Mouse (Mus musculus) kidney, postnatal 36 days (tissue): ENCODE measurements around the gene Rbm25.

Experiments
- DNase-seq, 2 experiments: peaks; one replicate each; pipeline ENCODE4 v3.0.0; 2021 to 2022; ENCODE audit warnings: mixed read lengths in 2 of 2

The Rbm25 gene

DNA sequence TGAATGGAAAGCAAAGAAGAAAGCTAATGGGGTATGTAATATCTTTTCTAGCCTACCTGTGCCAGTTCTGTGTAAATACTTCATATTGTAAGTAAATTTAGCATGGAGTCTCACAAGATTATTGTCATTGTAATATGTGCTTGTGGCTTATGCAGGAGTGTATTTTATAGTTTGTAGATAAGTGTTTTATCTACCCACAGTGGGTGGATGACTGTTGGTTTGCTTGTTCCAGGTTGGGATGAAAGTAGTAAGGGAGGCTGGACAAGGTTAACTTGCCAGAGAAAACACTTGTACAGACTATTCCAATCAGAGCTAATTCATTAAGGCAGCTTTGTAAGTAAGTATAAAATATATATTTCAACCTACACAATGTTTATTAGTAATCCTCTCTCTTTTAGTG lies 20.4 kb downstream of the Rbm25 start:
- no peak for DNase-seq

DNA sequence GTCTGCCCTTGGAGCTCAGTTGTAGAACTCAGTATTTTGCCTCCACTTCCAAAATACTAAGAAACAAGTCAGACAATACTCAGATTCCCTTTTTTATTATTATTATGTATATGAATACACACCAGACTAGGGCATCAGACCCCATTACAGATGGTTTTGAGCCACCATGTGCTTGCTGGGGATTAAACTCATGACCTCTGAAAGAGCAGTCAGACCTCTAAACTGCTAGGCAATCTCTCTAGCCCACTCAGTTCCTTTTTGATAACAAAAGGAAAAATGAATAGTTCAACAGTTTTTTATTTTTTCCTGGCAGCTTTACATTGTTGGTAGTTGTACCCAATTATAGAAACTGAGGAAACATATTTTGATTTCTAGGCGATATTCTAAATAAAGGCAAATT lies 54.4 kb downstream of the Rbm25 start:
- no peak for DNase-seq

DNA sequence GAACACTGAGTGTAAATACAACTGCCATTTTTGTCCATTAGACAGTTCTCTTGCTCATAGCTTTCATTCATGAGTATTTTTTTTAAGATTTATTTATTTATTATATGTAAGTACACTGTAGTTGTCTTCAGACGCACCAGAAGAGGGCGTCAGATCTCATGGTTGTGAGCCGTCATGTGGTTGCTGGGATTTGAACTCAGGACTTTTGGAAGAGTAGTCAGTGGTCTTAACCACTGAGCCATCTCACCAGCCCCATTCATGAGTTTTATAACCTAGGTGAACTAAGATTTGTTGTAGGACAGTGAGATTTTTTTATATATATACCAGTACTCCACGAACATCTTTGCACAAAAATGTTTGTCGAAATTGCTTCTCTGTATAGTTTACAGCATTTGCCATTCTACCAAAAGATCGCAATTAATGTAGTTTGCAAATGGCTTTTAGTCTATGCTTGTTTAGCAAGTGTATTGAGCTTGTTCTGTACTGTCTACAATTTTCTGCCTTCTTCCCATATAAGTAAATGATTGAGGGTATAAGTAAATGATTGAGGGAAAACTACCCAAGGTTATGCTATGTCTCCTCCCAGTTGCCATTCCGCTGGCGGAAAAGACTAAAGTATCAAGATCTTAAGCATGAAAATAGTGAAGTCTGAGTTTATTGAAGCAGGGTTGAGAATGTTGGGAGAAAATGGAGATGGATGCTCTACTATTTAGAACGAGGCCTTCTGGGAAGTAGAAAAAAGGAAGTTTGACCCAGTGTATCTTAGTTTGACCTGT lies 55.7 kb downstream of the Rbm25 start:
- DNase-seq, result peak in 1 of 2 experiments; percentile 52

DNA sequence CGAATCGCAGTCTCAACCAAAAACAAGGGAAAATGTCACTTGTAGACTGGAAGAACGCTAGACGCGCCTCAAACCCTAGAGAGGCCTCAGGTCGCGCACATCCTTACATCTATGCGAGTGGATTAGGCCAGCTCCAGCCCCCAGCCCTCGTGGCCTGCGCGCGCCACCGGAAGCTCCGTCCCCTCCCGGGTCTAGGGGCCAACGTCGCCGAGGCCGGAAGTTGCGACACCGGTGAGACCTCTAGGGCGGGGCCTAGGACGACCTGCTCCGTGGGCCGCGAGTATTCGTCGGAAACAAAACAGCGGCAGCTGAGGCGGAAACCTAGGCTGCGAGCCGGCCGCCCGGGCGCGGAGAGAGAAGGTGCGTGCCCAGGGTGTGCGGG lies 56.9 kb downstream of the Rbm25 start, which contains the start of gene Psen1:
Gene Psen1 (plus strand): TSS at position 219 of the 382 bp plus-strand sequence.
- peak; percentile 94 to 96 for DNase-seq

DNA sequence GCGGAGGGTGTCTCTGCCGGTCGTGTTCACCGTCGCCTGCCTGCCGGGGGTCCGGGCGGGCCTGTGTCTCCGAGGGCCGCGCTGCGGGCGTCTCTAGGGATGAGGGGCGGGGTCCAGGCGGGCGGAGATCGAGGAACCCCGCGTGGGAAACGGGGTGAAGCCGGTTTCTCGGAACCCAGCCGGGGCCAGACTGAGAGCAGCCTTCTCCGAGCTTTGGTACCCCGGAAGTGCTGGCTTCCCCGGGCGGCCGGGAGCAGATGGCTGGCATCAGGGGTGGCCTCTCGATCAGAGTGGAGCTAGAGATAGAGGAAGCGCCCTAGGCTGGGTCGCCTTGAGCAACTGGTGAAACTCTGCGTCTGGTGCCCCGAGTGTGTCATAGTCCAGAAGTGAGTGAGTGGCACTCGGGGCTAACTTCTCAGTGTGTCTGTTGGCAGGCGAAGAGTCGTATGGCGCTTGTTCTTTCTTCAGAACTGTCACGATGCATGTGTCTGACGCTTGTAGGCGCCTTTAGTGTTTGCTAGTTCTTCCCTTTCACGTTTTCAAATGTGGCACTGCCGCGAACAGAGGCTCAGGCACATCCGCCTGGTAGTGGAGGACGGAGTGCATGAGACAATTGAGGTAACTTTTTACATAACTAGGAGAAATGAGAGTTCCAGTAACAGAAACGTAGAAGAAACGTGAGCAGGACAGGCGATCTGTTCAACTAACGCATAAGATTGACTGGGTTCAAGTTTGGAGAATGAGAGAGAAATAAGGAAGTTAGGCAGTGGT lies 57.5 kb downstream of the Rbm25 start:
- peak in 1 of 2 experiments; percentile 28 for DNase-seq

DNA sequence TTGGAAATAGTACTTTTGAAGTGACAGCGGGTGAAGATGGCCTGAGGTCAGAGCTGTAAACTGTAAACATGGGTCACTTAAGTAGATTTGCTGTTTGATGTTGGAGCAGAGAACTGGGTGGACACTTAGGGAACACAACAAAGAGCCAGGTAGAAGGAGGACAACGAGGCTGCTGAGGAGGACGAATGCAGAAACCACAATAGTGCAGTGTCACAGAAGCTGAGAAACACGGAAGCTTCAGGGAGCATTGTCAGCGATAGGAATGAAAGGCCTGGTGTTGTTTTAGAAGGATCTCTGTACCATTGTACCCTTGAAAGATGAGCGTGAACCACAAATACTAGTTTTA lies 58.0 kb downstream of the Rbm25 start:
- DNase-seq, result no peak

DNA sequence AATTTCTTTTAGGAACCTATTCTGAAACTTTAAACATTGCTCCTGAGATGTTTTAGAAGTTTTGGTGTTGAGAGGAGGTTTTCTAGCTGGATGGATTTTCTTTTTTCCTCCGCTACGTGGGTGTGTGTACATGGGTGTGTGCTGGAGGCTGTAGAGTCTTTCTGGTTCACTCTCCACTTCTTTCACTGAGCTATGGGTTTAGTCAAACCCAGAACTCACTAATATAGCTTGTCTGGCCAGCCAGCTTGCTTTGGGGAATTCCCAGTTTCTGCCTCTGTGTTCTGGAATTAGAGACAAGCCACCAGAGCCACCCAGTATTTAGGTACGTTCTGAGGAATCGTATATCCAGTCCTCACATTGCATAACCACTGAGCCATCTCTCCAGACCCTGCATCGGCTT lies 63.0 kb downstream of the Rbm25 start:
- no peak for DNase-seq

DNA sequence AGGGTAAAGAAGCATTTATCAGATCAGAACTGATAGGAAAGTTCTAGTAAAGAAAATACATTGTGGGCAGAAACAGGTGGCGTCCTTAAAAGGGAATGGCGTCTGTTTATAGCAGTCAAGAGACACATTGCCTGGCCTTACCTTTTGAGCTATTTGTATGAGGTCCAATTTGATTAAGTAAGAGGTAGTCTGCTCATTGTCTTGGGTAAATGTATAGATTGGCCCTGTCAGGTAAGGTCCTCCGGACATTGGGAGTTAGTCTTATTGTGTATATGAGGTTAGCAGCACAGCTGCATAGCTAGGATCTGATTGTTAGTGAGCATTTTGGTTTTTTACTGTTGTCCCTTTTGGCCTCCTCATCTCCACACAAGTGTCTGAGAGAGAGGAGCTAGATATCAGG lies 63.6 kb downstream of the Rbm25 start:
- no peak for DNase-seq

DNA sequence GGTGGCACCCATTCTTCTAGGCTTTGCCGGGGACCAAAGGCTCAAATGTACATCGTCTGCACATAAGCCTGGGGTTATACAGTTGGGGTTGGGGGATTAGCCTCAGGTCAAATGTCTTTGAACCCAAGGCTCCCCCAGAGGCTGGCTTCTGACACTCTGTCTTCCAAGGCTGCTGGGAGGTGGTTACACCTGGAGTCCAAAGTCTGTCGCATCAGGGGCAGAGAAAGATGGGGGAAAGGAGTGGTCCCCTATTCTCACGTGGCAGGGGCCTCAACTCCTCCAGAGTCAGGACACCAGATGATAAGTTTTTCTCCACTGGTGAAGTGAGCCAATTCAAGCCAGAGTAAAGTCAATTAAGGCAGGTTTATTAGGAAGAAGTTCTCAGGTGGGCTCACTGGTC lies 67.6 kb downstream of the Rbm25 start:
- DNase-seq, result no peak

DNA sequence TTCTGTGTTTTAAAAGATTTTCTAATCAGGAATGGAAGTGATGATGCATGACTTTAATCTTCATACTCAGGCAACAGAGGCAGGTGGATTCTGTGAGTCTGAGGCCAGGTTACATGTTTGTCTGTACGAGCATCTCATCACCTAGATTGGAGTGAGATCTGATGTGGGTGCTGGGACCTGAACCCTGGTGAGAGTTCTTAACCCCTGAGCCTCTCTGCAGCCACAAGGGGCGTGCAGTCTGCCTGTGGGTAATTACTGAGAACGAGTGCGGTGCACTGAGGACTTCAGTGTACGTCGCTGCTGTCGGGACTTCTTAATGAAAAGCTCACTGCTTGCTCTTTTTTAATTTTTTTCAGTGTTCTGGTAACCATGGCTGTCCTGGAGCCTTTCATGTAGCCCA lies 70.6 kb downstream of the Rbm25 start:
- DNase-seq, result no peak

DNA sequence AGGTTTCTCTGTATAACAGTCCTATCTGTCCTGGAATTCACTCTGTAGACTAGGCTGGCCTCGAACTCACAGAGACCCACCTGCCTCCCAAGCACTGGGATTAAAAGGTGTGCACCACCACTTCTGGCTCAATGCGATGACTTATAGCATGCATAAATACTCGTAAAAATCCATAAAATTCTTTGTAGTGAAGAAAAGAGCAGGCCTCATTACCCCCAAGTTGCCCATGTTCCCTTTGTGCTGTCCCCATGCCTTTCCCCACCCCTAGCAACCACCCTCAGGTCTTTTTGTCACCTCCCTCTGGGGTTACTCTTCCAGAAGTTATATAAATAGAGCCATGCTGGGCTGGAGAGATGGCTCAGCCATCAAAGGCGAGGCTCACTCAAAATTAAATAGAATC lies 71.8 kb downstream of the Rbm25 start:
- no peak for DNase-seq

DNA sequence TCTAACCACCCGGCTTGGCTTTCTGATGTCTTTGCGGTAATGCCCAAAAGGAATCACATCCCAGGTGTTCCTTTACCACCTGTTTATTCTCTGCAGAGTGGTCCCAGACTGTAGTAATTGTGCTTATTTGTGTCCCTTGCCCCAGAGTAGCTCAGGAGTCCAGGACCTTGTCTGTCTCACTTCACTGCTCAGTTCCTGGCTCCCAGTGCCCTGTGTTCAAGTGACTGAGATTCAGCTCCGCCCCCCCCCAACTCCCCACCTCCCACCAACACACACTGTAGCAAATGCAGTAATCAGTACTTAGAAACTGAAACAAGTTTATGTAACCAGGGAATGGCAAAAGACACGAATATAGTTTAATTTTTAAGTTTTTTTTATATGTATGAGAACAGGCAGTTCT lies 75.9 kb downstream of the Rbm25 start:
- peak; percentile 51 to 58 for DNase-seq

DNA sequence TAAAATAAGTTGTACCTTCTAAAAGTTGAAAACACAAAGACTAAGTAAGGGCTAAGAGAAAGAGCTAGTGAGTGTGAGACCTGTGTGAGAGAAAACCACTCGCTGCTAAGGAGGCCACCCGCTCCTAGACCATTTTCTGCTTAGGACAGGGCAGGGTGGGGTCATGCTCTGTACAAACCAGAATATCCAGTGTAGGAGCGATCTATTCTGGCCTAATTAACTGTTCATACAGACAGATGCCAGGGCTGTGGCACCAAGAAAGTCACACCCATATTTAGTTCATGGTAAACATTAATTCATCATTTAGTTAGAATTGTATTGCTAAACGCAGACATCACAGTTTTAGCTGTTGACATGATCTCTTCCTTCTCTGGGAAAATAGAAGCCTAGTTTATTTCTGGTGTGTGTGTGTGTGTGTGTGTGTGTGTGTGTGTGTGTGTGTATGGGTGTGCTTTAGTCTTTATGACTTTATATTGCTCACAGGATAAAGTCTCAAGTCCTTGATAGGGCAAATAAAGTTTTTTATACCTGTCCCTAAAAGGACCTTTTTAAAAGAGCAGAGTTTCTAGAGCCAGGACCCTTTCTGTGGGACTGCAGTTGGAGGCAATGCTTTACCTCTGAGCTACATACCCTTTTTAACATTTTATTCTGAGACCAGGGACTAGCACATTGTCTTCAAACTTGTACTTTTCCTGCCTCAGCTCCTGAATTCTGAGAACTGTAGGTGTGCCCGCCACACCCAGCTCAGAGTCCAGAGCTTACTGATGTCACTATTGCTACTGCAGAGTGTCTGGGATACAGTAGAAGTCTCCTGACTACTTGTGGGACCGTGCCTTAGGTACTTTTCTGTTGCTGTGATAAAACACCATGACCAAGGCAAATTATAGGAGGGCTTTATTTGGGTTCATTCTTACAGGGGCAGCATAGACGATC lies 77.4 kb downstream of the Rbm25 start:
- no peak for DNase-seq

DNA sequence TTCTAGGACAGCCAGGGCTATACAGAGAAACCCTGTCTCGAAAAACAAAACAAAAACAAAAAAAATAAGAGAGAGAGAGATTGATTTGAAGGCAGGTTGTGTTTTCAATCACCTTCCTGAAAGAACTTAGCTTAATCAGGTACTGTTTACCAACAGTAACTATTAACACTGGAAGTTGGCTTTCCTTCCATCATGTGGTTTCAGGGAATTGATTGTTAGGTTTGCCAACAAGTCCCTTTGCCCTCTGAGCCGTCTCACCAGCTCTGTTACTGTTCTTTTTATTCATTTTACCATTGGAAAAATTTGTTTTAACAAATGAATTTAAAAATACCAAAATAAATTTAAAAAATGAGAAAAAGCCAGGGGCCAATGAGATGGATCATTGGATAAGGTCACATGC lies 78.9 kb downstream of the Rbm25 start:
- no peak for DNase-seq

DNA sequence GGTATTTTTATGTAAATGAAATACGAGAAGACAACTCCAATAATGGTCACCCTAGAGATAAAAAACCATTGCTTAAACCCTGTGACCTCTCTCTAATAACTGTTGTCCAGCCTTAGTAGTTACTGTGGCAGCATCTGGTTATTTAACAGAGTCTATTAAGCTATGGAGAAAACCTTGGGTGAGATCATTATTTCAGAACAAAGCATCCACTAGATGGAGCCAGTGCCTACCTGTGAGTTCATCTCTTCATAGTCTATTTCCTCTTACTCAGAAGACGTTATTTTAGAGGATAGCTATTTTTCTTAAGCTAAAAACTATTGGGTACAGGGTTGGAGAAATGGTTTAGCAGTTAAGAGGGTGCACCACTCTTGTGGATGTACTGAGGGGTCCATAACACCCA lies 82.7 kb downstream of the Rbm25 start:
- DNase-seq, result peak; percentile 69 to 72

DNA sequence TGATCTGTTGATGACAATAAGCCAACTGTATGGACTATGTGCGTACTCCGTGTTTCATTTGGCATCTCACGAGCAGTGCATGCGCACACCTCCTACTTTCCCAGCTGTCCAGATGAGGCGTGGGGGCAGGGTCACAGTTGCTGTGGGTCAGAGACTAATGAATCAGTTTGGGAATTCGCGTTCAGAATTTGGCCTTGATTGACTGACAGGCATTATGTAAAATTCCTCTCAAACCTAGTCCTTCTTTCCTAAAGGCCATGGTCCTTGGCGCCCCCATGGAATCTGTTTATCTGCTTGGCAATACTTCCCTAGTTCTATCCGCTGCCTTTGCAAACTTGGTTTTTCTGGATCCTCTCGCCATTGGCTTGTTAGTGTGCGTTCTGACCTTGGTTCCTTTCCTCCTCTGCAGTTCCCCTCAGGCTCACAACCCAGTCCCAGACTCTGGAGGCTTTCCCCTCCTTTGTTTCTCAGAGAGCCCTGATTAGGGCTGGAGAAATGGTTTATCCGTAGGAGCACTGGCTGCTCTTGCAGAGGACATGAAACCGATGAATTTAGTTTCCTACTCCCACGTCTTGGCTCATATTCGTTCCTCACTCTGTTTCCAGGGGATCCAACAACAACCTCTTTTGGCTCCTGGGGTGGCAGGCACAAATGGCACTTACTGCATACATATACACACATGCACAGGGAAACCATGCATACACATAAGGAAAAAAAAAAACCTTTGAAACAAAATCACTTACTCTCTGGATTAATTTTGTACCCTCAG lies 85.6 kb downstream of the Rbm25 start:
- no peak for DNase-seq

DNA sequence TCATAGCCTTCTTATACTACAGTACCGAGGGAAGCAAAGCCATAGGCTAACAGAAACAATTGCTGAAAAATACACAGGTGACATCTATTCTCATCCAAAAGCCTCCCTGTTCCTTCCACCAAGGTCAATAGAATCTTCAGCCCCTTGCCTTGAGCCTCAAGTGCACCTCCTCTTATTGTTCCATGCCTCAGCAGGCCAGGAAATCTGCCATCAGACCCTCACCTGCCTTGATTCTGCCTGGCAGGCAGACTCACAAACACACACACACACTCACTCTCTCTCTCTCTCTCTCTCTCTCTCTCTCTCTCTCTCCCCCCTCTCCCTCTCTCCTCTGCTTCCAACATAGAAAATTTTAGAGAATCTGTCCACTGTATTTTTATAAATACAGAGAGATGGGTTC lies 88.4 kb downstream of the Rbm25 start:
- DNase-seq, result no peak

DNA sequence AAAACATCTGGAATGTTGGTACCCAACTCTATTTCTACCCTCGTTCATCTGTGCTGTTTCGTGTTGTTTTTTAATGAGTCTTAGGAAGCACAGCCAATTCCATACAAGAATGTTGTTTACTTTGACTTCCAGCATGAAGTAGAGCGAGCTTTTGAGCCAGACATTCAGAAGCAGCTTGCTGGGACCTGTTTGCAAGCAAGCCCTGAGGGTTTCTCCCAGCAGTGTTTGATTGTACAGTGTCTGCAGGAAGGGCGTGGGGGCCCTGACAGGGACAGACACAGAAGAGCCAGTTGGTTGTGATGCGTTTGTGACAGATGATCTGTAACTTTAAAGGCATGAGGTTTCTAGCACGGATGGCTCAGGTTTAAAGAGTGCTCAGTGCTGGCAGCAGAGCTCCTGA lies 90.2 kb downstream of the Rbm25 start:
- DNase-seq, result peak in 1 of 2 experiments; percentile 29

DNA sequence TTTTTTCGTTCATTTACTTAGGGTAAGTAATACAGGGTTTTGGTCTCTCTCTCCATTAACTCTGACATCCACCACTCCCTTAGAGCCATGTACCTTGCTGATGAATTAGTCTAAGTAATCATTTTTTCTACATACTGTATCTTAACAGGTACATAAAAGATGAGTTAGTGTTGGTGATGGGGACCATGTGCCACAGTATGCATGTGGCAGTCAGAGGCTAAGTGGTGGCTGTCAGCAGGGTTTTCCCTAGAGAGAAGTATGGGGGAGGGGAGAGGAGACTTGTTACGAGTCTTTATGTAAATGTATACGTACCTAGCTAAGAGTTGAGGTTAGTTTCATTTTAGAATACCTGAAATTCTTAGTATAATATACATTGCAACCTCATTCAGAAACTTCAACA lies 92.0 kb downstream of the Rbm25 start:
- DNase-seq, result no peak

DNA sequence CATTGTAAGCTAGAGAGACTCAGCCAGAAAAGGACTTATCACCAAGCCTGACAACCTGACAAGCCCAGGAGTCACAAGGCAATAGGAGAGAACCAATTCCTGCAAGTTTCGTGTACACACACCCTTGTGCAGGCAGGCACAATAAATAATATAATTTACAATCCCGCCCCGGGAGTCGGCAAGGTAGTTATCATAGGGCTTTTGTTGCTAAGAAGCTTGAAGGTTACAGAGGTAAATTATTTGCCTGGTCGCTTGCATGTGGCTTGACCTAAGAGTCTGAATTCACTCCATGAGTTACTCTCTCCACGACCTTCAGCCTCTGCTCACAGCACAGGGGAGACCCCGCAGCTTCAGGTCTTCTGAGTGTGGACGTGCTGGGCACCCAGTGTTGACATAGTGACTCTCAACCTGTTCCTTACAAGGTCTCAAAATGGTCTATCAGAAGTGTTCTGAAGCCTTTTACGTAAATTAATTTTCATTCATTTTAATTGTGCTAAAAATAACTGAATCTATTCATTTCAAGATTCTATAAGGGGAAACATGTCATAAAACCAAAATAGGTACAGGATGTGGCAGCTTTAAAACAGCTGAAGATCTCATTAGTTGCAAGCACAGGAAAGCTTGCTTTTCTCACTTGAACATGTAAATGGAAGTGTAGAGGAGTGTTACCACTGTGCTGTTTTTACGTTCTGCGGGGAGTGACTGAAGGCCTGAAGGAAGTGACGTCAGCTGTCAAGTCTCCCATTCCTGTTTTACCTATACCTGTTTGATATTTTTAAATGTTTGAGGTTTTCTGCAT lies 95.7 kb downstream of the Rbm25 start:
- DNase-seq, result peak; percentile 34 to 41

DNA sequence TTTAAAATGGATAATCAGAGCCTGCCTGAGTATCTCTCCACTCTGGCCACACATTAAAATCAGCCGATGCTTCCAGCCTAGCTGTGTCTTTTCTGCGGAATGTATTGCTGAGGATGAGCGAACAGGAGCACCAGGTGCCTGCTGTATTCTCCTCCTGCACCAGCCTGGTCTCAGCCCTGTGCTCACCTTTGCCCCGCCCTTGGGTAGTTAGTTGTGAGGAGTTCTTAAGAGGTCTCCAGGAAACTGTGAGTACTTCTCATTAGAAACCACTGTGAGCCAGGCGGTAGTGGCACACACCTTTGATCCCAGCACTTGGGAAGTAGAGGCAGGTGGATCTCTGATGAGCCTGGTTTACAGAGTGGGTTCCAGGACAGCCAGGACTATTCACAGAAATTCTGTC lies 101.2 kb downstream of the Rbm25 start:
- DNase-seq, result peak; percentile 21 to 54
